Mouse (Mus musculus): ENCODE measurements around the gene Tpcn2. TPM values are rescaled to one million over a fixed set of nuclear protein-coding genes. Genes with fewer than 3 reads are reported as not detected.

The Tpcn2 gene
- polyA plus RNA-seq, 1 experiment from 2014 or later: 3.7 TPM

- Histone ChIP-seq H3K4me3 (ENCODE audit: low read depth, low read length) (no peak overlapping the region), H3K9me3 (ENCODE audit: control insufficient read depth, low read length) (no peaks in the 10 kb centered on the region), H3K36me3 (ENCODE audit: control insufficient read depth, insufficient read depth, low read length) (no peaks in the 10 kb centered on the region), H3K4me2 (ENCODE audit: low read depth, low read length) (no peak overlapping the region), H3K27ac (replicated peaks; ENCODE audit: low read depth, low read length) (no peak overlapping the region), H3K9ac (ENCODE audit: low read depth, low read length) (no peak overlapping the region), H3K4me1 (ENCODE audit: control insufficient read depth, insufficient read depth, low read length) (peaks cover 35% of the 10 kb centered on the region), H3K27me3 (replicated peaks; ENCODE audit: control insufficient read depth, insufficient read depth, low read length) (no peaks in the 10 kb centered on the region)
- DNase-seq (ENCODE audit: low spot score): peak; percentile 14
- ATAC-seq (ENCODE audit: low read depth): no peak
- WGBS: 48% methylated on average over 4 of the region's 4 CpGs
Measured at GRCm38 (mm10) chr7:145182388-145182787, 101.4 kb downstream of the Tpcn2 start.

GRCm38 (mm10) chr7:145181376-145182034 is 102.3 kb downstream of the Tpcn2 start:
- no peaks in the 10 kb centered on the region for H3K36me3 ChIP-seq (ENCODE audit: control insufficient read depth, insufficient read depth, low read length)
- H3K9me3 ChIP-seq (ENCODE audit: control insufficient read depth, low read length): no peaks in the 10 kb centered on the region
- H3K4me3 ChIP-seq (ENCODE audit: low read depth, low read length): no peak overlapping the region
- H3K4me1 ChIP-seq (ENCODE audit: control insufficient read depth, insufficient read depth, low read length): peaks cover 35% of the 10 kb centered on the region
- H3K27ac ChIP-seq (replicated peaks; ENCODE audit: low read depth, low read length): peak overlapping the region; percentile 57
- ATAC-seq (ENCODE audit: low read depth): no peak
- no peak overlapping the region for H3K9ac ChIP-seq (ENCODE audit: low read depth, low read length)
- peak; percentile 66 for DNase-seq (ENCODE audit: low spot score)
- H3K4me2 ChIP-seq (ENCODE audit: low read depth, low read length): no peak overlapping the region
- 36% methylated on average over 11 of the region's 11 CpGs for WGBS
- H3K27me3 ChIP-seq (replicated peaks; ENCODE audit: control insufficient read depth, insufficient read depth, low read length): no peaks in the 10 kb centered on the region

DNA sequence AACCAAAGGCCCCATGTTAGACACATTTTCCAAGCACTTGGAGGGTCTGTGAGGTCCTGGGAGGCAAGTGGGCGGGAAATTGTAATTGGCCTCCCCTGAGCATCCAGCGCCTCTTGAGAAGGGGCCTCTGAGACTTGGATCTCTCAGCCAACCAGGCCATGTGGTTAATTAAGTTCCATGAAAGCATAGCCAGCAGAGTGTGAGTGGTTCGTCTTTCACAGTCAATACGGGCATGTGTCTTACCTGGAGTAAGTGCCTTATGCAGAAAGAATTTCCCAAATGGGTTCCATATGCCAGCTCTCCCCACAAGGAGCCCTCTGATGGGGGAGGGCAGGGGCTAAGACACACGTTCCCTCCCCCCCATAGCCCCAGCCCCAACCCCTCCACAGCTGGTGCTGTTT is 104.1 kb downstream of the Tpcn2 start:
- H3K27ac ChIP-seq (replicated peaks; ENCODE audit: low read depth, low read length): peak overlapping the region; percentile 63

DNA sequence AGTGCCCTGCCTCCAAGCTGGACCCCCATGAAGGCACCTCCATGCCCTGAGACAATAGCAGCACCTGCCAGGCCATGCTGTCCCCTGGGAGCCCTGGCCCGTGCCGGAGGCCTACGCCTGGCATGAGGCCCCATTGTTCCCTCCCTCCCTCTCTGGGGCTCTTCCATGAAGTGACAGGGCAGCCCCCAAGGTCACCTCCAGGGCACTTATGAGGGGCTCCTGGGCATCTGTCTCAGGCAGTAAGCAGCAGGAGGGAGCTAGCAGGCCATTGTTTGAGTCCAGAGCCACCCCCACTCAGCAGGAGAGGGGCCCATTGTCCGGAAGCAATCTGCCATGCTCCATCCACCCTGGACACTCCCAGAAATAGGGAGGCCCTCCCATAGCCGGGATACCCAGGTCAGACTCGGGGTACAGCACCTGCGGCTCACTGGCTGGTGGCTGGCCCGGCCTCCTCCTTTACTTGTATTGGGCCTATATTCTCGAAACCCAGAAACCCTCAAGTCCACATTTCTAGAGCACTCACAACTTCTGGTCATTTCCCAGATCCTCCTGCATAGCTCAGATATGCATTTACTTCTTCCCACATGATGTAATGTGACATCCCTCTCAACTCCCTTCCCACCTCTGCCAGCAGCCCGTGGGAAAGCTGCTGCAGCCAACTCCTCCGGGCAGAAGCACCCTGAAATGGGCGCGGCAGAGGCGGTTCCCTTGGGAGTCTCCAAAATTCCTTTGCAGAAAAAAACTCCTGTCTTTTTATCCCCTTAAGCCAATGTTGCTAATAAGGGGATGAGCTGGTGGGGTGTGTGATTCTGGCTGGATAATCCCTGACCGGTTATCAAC is 106.8 kb downstream of the Tpcn2 start:
- Histone ChIP-seq H3K4me1 (ENCODE audit: control insufficient read depth, insufficient read depth, low read length) (peaks cover 33% of the 10 kb centered on the region), H3K27ac (replicated peaks; ENCODE audit: low read depth, low read length) (no peak overlapping the region), H3K9ac (ENCODE audit: low read depth, low read length) (no peak overlapping the region), H3K4me2 (ENCODE audit: low read depth, low read length) (no peak overlapping the region), H3K4me3 (ENCODE audit: low read depth, low read length) (no peak overlapping the region), H3K27me3 (replicated peaks; ENCODE audit: control insufficient read depth, insufficient read depth, low read length) (no peaks in the 10 kb centered on the region; the same call in 1 of the 2 replicates), H3K9me3 (ENCODE audit: control insufficient read depth, low read length) (no peaks in the 10 kb centered on the region), H3K36me3 (ENCODE audit: control insufficient read depth, insufficient read depth, low read length) (no peaks in the 10 kb centered on the region)
- ATAC-seq (ENCODE audit: low read depth): no peak
- WGBS: 48% methylated on average over 15 of the region's 15 CpGs
- peak; percentile 50 for DNase-seq (ENCODE audit: low spot score)

More for the DNA sequence above, 104.1 kb downstream of the Tpcn2 start:
- Histone ChIP-seq H3K9me3 (ENCODE audit: control insufficient read depth, low read length) (no peaks in the 10 kb centered on the region), H3K36me3 (ENCODE audit: control insufficient read depth, insufficient read depth, low read length) (no peaks in the 10 kb centered on the region), H3K9ac (ENCODE audit: low read depth, low read length) (no peak overlapping the region), H3K4me3 (ENCODE audit: low read depth, low read length) (no peak overlapping the region), H3K27me3 (replicated peaks; ENCODE audit: control insufficient read depth, insufficient read depth, low read length) (no peaks in the 10 kb centered on the region), H3K4me2 (ENCODE audit: low read depth, low read length) (no peak overlapping the region), H3K4me1 (ENCODE audit: control insufficient read depth, insufficient read depth, low read length) (peaks cover 35% of the 10 kb centered on the region)
- peak; percentile 81 for ATAC-seq (ENCODE audit: low read depth)
- DNase-seq (ENCODE audit: low spot score): peak; percentile 86
- WGBS: 26% methylated on average over 5 of the region's 5 CpGs

- ATAC-seq (ENCODE audit: low read depth): peak; percentile 39; the same call in 1 of the 2 replicates
- Histone ChIP-seq H3K36me3 (ENCODE audit: control insufficient read depth, insufficient read depth, low read length) (no peaks in the 10 kb centered on the region), H3K4me3 (ENCODE audit: low read depth, low read length) (no peak overlapping the region)
Measured at GRCm38 (mm10) chr7:145173563-145173962, 110.2 kb downstream of the Tpcn2 start.

DNA sequence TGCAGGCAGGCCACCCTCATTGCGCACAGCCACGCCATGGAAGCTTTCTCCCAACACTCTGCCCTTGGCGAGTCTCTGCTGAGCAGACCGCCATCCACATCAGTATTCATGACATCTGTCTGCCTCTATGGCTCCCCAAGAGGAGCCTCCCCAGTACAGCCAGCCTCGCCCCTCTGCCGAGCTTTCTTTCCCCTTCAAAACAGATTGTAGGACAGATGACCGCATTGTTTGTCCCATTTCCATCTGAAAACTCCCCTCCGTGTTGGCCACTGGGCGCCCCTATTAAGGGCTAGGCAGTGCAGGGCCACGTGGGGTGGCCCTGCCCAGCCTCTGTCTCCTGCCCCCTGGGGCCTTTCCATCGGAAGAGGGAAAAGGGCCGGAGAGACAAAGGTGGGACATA is 110.7 kb downstream of the Tpcn2 start:
- Histone ChIP-seq H3K4me2 (ENCODE audit: low read depth, low read length) (peak overlapping the region; percentile 8; the same call in 1 of the 2 replicates), H3K36me3 (ENCODE audit: control insufficient read depth, insufficient read depth, low read length) (no peaks in the 10 kb centered on the region), H3K9ac (ENCODE audit: low read depth, low read length) (0 out of 2 replicates have a peak overlapping the region, but pooled peaks have one; percentile 2), H3K27me3 (replicated peaks; ENCODE audit: control insufficient read depth, insufficient read depth, low read length) (no peaks in the 10 kb centered on the region; the same call in 1 of the 2 replicates), H3K4me3 (ENCODE audit: low read depth, low read length) (no peak overlapping the region), H3K27ac (replicated peaks; ENCODE audit: low read depth, low read length) (peak overlapping the region; percentile 17; the same call in 1 of the 2 replicates), H3K9me3 (ENCODE audit: control insufficient read depth, low read length) (no peaks in the 10 kb centered on the region), H3K4me1 (ENCODE audit: control insufficient read depth, insufficient read depth, low read length) (peaks cover 4% of the 10 kb centered on the region; the same call in 1 of the 2 replicates)
- peak; percentile 68; the same call in 1 of the 2 replicates for ATAC-seq (ENCODE audit: low read depth)
- 18% methylated on average over 12 of the region's 12 CpGs for WGBS
- peak; percentile 51 for DNase-seq (ENCODE audit: low spot score)

More at GRCm38 (mm10) chr7:145173563-145173962, 110.2 kb downstream of the Tpcn2 start:
- H3K27ac ChIP-seq (replicated peaks; ENCODE audit: low read depth, low read length): 0 out of 2 replicates have a peak overlapping the region, but pooled peaks have one; percentile 17
- peaks cover 4% of the 10 kb centered on the region; the same call in 1 of the 2 replicates for H3K4me1 ChIP-seq (ENCODE audit: control insufficient read depth, insufficient read depth, low read length)
- 69% methylated on average over 14 of the region's 15 CpGs for WGBS
- H3K9me3 ChIP-seq (ENCODE audit: control insufficient read depth, low read length): no peaks in the 10 kb centered on the region
- no peaks in the 10 kb centered on the region; the same call in 1 of the 2 replicates for H3K27me3 ChIP-seq (replicated peaks; ENCODE audit: control insufficient read depth, insufficient read depth, low read length)
- H3K9ac ChIP-seq (ENCODE audit: low read depth, low read length): no peak overlapping the region; the same call in 1 of the 2 replicates
- H3K4me2 ChIP-seq (ENCODE audit: low read depth, low read length): no peak overlapping the region
- no peak for DNase-seq (ENCODE audit: low spot score)

GRCm38 (mm10) chr7:145169703-145170102 is 114.1 kb downstream of the Tpcn2 start:
- H3K27me3 ChIP-seq (replicated peaks; ENCODE audit: control insufficient read depth, insufficient read depth, low read length): no peaks in the 10 kb centered on the region; the same call in 1 of the 2 replicates
- peaks cover 4% of the 10 kb centered on the region; the same call in 1 of the 2 replicates for H3K4me1 ChIP-seq (ENCODE audit: control insufficient read depth, insufficient read depth, low read length)
- no peak overlapping the region for H3K9ac ChIP-seq (ENCODE audit: low read depth, low read length)
- 74% methylated on average over 3 of the region's 3 CpGs for WGBS
- H3K9me3 ChIP-seq (ENCODE audit: control insufficient read depth, low read length): no peaks in the 10 kb centered on the region
- H3K36me3 ChIP-seq (ENCODE audit: control insufficient read depth, insufficient read depth, low read length): no peaks in the 10 kb centered on the region
- no peak overlapping the region for H3K4me2 ChIP-seq (ENCODE audit: low read depth, low read length)
- no peak overlapping the region for H3K4me3 ChIP-seq (ENCODE audit: low read depth, low read length)
- no peak overlapping the region for H3K27ac ChIP-seq (replicated peaks; ENCODE audit: low read depth, low read length)
- DNase-seq (ENCODE audit: low spot score): no peak
- no peak for ATAC-seq (ENCODE audit: low read depth)

Measured in embryonic facial prominence, embryonic 14.5 days (tissue).